ENCODE assay signal across 12 mouse cellular contexts in genomic region chr1:88794926-88795325, GRCm38 (mm10).
DNase-seq lines count a peak whose midpoint lies in the region; ATAC-seq lines count a peak whose summit lies in the region.
"Had no signal": no experiment of that assay in that cellular context is flagged by ENCODE, and none has a peak within 500 bp of the region (broad histone marks: within the 10 kb centered on the region; RNA-seq: fewer than 3 reads in every experiment).

No protein-coding gene starts in this region.

- H3K27me3 ChIP-seq in hindbrain, embryonic 15.5 days = no peaks in the 10 kb centered on the region
- H3K27me3 ChIP-seq in hindbrain, embryonic 14.5 days (ENCODE audit: control insufficient read depth, insufficient read depth, low read length) = no peaks in the 10 kb centered on the region
- H3K27me3 ChIP-seq: limb, embryonic 12.5 days; Patski had no signal

- WGBS in hindbrain, embryonic 15.5 days = 64% methylated on average over 10 of the region's 10 CpGs
- WGBS in hindbrain, embryonic 14.5 days = 64% methylated on average over 10 of the region's 10 CpGs

- no peaks in the 10 kb centered on the region for H3K36me3 ChIP-seq in hindbrain, embryonic 15.5 days
- no peaks in the 10 kb centered on the region for H3K36me3 ChIP-seq in hindbrain, embryonic 14.5 days (replicated peaks; ENCODE audit: control insufficient read depth, insufficient read depth)
- H3K36me3 ChIP-seq: limb, embryonic 12.5 days had no signal

- no peak overlapping the region for H3K27ac ChIP-seq in hindbrain, embryonic 15.5 days (replicated peaks)
- H3K27ac ChIP-seq in hindbrain, embryonic 14.5 days = no peak overlapping the region
- H3K27ac ChIP-seq: limb, embryonic 12.5 days had no signal

- no peaks in the 10 kb centered on the region for H3K9me3 ChIP-seq in hindbrain, embryonic 15.5 days
- no peaks in the 10 kb centered on the region for H3K9me3 ChIP-seq in hindbrain, embryonic 14.5 days (ENCODE audit: control insufficient read depth, low read length)
- H3K9me3 ChIP-seq: limb, embryonic 12.5 days had no signal

- intact Hi-C loops in left cerebral cortex, postnatal 36 days (cut with DNase I) = no loop called here
- intact Hi-C loops in heart, postnatal 36 days (cut with DNase I) = no loop called here

- H3K9ac ChIP-seq in hindbrain, embryonic 15.5 days = no peak overlapping the region
- no peak overlapping the region for H3K9ac ChIP-seq in hindbrain, embryonic 14.5 days
- H3K9ac ChIP-seq: limb, embryonic 12.5 days had no signal

- H3K4me2 ChIP-seq in hindbrain, embryonic 15.5 days = no peak overlapping the region
- H3K4me2 ChIP-seq in hindbrain, embryonic 14.5 days (replicated peaks) = no peak overlapping the region
- H3K4me2 ChIP-seq: limb, embryonic 12.5 days had no signal

- H3K4me1 ChIP-seq in hindbrain, embryonic 15.5 days (replicated peaks) = 0 out of 2 replicates have a peak, but pooled peaks cover 3% of the 10 kb centered on the region
- no peaks in the 10 kb centered on the region; the same call in 1 of the 2 replicates for H3K4me1 ChIP-seq in hindbrain, embryonic 14.5 days (replicated peaks; ENCODE audit: control insufficient read depth, insufficient read depth, low read length)
- H3K4me1 ChIP-seq: limb, embryonic 12.5 days had no signal

- H3K4me3 ChIP-seq in hindbrain, embryonic 15.5 days = no peak overlapping the region
- H3K4me3 ChIP-seq in hindbrain, embryonic 14.5 days (replicated peaks; ENCODE audit: low read length) = no peak overlapping the region
- H3K4me3 ChIP-seq: limb, embryonic 12.5 days had no signal

- DNase-seq in hindbrain, embryonic 14.5 days (ENCODE audit: low spot score) = no peak
- peak; percentile 45 to 60 for DNase-seq in cerebellum, adult 18-20 months
- peak; percentile 41 to 43 for DNase-seq in frontal cortex, postnatal 36 days (ENCODE audit: low spot score in 2 of 2)
- DNase-seq in left cerebral cortex, postnatal 36 days (ENCODE audit: low spot score in 2 of 2) = peak; percentile 31 to 42
- no peak for DNase-seq in neural tube, embryonic 10.5 days (ENCODE audit: extremely low spot score, low spot score)
- no peak for DNase-seq in heart, postnatal 36 days
- DNase-seq in testis, postnatal 14 days (ENCODE audit: low spot score) = no peak
- DNase-seq: kidney, adult 8-10 months; lung, postnatal 4 days had no signal

- peak; percentile 27; the same call in 1 of the 2 replicates for ATAC-seq in hindbrain, embryonic 15.5 days (ENCODE audit: low FRiP score, low read depth)
- no peak for ATAC-seq in hindbrain, embryonic 14.5 days (ENCODE audit: low FRiP score)
- ATAC-seq: Patski had no signal

Comparison
In these comparisons a context has a peak if more than half of its experiments do, and no peak if none do; other contexts are left out.
1. DNase-seq: peak in cerebellum, adult 18-20 months (2 of 2), frontal cortex, postnatal 36 days (2 of 2) and left cerebral cortex, postnatal 36 days (2 of 2); none in hindbrain, embryonic 14.5 days (single experiment), neural tube, embryonic 10.5 days (single experiment), heart, postnatal 36 days (0 of 2) and testis, postnatal 14 days (single experiment).